21 mouse cellular contexts compared by ENCODE assay signal in the genomic region with DNA sequence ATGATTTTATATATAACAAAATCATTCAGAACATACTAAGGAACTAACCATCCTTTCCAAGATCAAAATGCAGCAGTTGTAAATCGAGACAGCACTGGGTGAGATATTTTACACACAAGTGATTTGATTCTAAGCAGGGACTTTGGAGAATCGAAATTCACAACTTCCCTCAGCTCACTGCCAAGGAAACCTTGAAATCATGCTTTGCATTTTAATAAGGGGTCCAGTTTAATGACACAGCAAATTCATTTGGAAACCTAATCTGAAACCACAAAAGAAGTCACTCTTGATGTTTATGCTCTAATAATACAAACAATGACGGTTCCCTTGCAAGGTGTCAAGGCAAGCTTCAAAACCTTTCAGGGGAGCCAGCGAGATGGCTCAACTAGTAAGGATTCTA. TPM values are rescaled to one million over a fixed set of nuclear protein-coding genes. Genes with fewer than 3 reads are reported as not detected.
DNase-seq lines count a peak whose midpoint lies in the region; ATAC-seq and TF ChIP-seq lines count a peak whose summit lies in the region.
"Had no signal": no experiment of that assay in that cellular context is flagged by ENCODE, and none has a peak within 500 bp of the region (broad histone marks: within the 10 kb centered on the region; RNA-seq: fewer than 3 reads in every experiment).

No protein-coding gene starts in this region.

- ATAC-seq in hindbrain, embryonic 14.5 days (ENCODE audit: low FRiP score): no peak
- ATAC-seq in hindbrain, embryonic 16.5 days: no peak
- no peak for ATAC-seq in midbrain, embryonic 14.5 days (ENCODE audit: low FRiP score, low TSS enrichment)
- ATAC-seq in midbrain, embryonic 16.5 days: no peak
- ATAC-seq: activated CD4-positive, CD25-positive, alpha-beta regulatory T cell, adult 4 months; forebrain, postnatal 0 days; intestine, postnatal 0 days had no signal

- no peak for TF ChIP-seq POLR2A in brain, embryonic 14.5 days (IDR thresholded peaks at IDR 0.05; ENCODE audit: borderline replicate concordance, extremely low read depth, insufficient read depth, insufficient read length, poor library complexity, severe bottlenecking)

- H3K27ac ChIP-seq in hindbrain, embryonic 14.5 days: no peak overlapping the region
- no peak overlapping the region for H3K27ac ChIP-seq in hindbrain, embryonic 16.5 days (ENCODE audit: low read depth, low read length)
- H3K27ac ChIP-seq in midbrain, embryonic 14.5 days (replicated peaks; ENCODE audit: low read depth, low read length): no peak overlapping the region
- H3K27ac ChIP-seq in midbrain, embryonic 16.5 days (ENCODE audit: low read length): no peak overlapping the region
- H3K27ac ChIP-seq: forebrain, embryonic 10.5 days; heart, adult 2 months; heart, embryonic 10.5 days; heart, embryonic 13.5 days had no signal

- H3K36me3 ChIP-seq in hindbrain, embryonic 14.5 days (replicated peaks; ENCODE audit: control insufficient read depth, insufficient read depth): no peaks in the 10 kb centered on the region
- no peaks in the 10 kb centered on the region for H3K36me3 ChIP-seq in hindbrain, embryonic 16.5 days (ENCODE audit: control insufficient read depth, insufficient read depth, low read length)
- H3K36me3 ChIP-seq in midbrain, embryonic 14.5 days (ENCODE audit: control insufficient read depth, insufficient read depth, low read length): no peaks in the 10 kb centered on the region
- H3K36me3 ChIP-seq in midbrain, embryonic 16.5 days (ENCODE audit: control insufficient read depth, insufficient read depth, low read length): no peaks in the 10 kb centered on the region

- WGBS in hindbrain, embryonic 14.5 days: 46% methylated on average over 4 of the region's 4 CpGs
- WGBS in hindbrain, embryonic 16.5 days: 29% methylated on average over 4 of the region's 4 CpGs
- WGBS in midbrain, embryonic 14.5 days: 30% methylated on average over 4 of the region's 4 CpGs
- 39% methylated on average over 4 of the region's 4 CpGs for WGBS in midbrain, embryonic 16.5 days

- no peaks in the 10 kb centered on the region for H3K27me3 ChIP-seq in hindbrain, embryonic 14.5 days (ENCODE audit: control insufficient read depth, insufficient read depth, low read length)
- no peaks in the 10 kb centered on the region for H3K27me3 ChIP-seq in hindbrain, embryonic 16.5 days (replicated peaks; ENCODE audit: control insufficient read depth, insufficient read depth, low read length)
- no peaks in the 10 kb centered on the region for H3K27me3 ChIP-seq in midbrain, embryonic 14.5 days (ENCODE audit: control insufficient read depth, insufficient read depth, low read length)
- H3K27me3 ChIP-seq in midbrain, embryonic 16.5 days (ENCODE audit: control insufficient read depth, insufficient read depth, low read depth, low read length): no peaks in the 10 kb centered on the region
- H3K27me3 ChIP-seq: heart, embryonic 13.5 days had no signal

- H3K9me3 ChIP-seq in hindbrain, embryonic 14.5 days (ENCODE audit: control insufficient read depth, low read length): no peaks in the 10 kb centered on the region
- no peaks in the 10 kb centered on the region for H3K9me3 ChIP-seq in hindbrain, embryonic 16.5 days (ENCODE audit: control insufficient read depth, low read length)
- H3K9me3 ChIP-seq in midbrain, embryonic 14.5 days (ENCODE audit: control insufficient read depth, low read length): no peaks in the 10 kb centered on the region
- H3K9me3 ChIP-seq in midbrain, embryonic 16.5 days (replicated peaks; ENCODE audit: control insufficient read depth, low read length, poor library complexity, severe bottlenecking): no peaks in the 10 kb centered on the region
- H3K9me3 ChIP-seq: forebrain, embryonic 10.5 days; heart, embryonic 10.5 days; heart, embryonic 13.5 days had no signal

- no peak for TF ChIP-seq CTCF in brain, embryonic 14.5 days (IDR thresholded peaks at IDR 0.05; ENCODE audit: borderline replicate concordance, extremely low read depth, insufficient read depth, insufficient read length)

- peak; percentile 38 for DNase-seq in hindbrain, embryonic 14.5 days (ENCODE audit: low spot score)
- peak; percentile 27 for DNase-seq in midbrain, embryonic 14.5 days
- DNase-seq in brain, embryonic 14.5 days (ENCODE audit: low read depth): peak; percentile 68
- DNase-seq in gastrocnemius, postnatal 4 days (ENCODE audit: low spot score in 2 of 2): no peak
- DNase-seq: adrenal gland, adult 8-10 months; adrenal gland, postnatal 25 days; cerebellum, adult 18-20 months; cerebellum, adult 9-10 months; cerebellum, postnatal 14 days; forebrain, postnatal 0 days; gastrocnemius, postnatal 25 days; heart, adult 2 months; heart, postnatal 14 days; heart, postnatal 4 days had no signal

- no peak overlapping the region for H3K4me3 ChIP-seq in hindbrain, embryonic 14.5 days (replicated peaks; ENCODE audit: low read length)
- no peak overlapping the region for H3K4me3 ChIP-seq in hindbrain, embryonic 16.5 days (ENCODE audit: low read length)
- H3K4me3 ChIP-seq in midbrain, embryonic 14.5 days (replicated peaks; ENCODE audit: low read depth, low read length): no peak overlapping the region
- no peak overlapping the region for H3K4me3 ChIP-seq in midbrain, embryonic 16.5 days (ENCODE audit: low read depth, low read length)
- H3K4me3 ChIP-seq: forebrain, embryonic 10.5 days; heart, adult 2 months; heart, embryonic 10.5 days; heart, embryonic 13.5 days had no signal

- no peak overlapping the region for H3K9ac ChIP-seq in hindbrain, embryonic 14.5 days
- no peak overlapping the region for H3K9ac ChIP-seq in hindbrain, embryonic 16.5 days (ENCODE audit: low read depth, low read length)
- H3K9ac ChIP-seq in midbrain, embryonic 14.5 days (replicated peaks; ENCODE audit: low read length): no peak overlapping the region
- H3K9ac ChIP-seq in midbrain, embryonic 16.5 days (ENCODE audit: low read depth, low read length): no peak overlapping the region
- H3K9ac ChIP-seq: forebrain, postnatal 0 days; heart, embryonic 13.5 days had no signal

- H3K4me2 ChIP-seq in hindbrain, embryonic 14.5 days (replicated peaks): no peak overlapping the region
- H3K4me2 ChIP-seq in hindbrain, embryonic 16.5 days (ENCODE audit: low read length): no peak overlapping the region
- no peak overlapping the region for H3K4me2 ChIP-seq in midbrain, embryonic 14.5 days (ENCODE audit: low read length)
- no peak overlapping the region for H3K4me2 ChIP-seq in midbrain, embryonic 16.5 days (ENCODE audit: low read length)
- H3K4me2 ChIP-seq: heart, embryonic 13.5 days had no signal

- peaks cover 17% of the 10 kb centered on the region; the same call in 1 of the 2 replicates for H3K4me1 ChIP-seq in hindbrain, embryonic 14.5 days (replicated peaks; ENCODE audit: control insufficient read depth, insufficient read depth, low read length)
- H3K4me1 ChIP-seq in hindbrain, embryonic 16.5 days (ENCODE audit: control insufficient read depth, insufficient read depth, low read depth, low read length): no peaks in the 10 kb centered on the region; the same call in 1 of the 2 replicates
- H3K4me1 ChIP-seq in midbrain, embryonic 14.5 days (ENCODE audit: control insufficient read depth, insufficient read depth, low read length): no peaks in the 10 kb centered on the region
- H3K4me1 ChIP-seq in midbrain, embryonic 16.5 days (ENCODE audit: control insufficient read depth, insufficient read depth, low read length): peaks cover 7% of the 10 kb centered on the region; the same call in 1 of the 2 replicates

RNA-seq across cellular contexts. Expression of a gene that starts 47.4 kb away (rescaled TPM):
- polyA plus RNA-seq in hindbrain, embryonic 14.5 days (2014; fragmentation: Nextera tagmentation; extraction: Ambion mirVana): 25.4 and 30.4 TPM in 2 replicates
- polyA plus RNA-seq in hindbrain, embryonic 16.5 days (2015; fragmentation: Nextera tagmentation; extraction: Ambion mirVana): 15.5 and 19.2 TPM in 2 replicates
- 24.7 and 39.2 TPM in 2 replicates for polyA plus RNA-seq in midbrain, embryonic 14.5 days (2014; fragmentation: Nextera tagmentation; extraction: Ambion mirVana)
- 17.1 and 24.0 TPM in 2 replicates for polyA plus RNA-seq in midbrain, embryonic 16.5 days (2015; fragmentation: Nextera tagmentation; extraction: Ambion mirVana)
- 22.0 and 22.6 TPM in 2 replicates for polyA plus RNA-seq in brain, embryonic 14.5 days (2012; rRNA removed)
- 10 to 100 TPM; 18.6 to 20.8 TPM for total RNA-seq in gastrocnemius, postnatal 4 days (2021)
- total RNA-seq: heart, adult 2 months had no signal
- polyA plus RNA-seq: heart, adult 2 months had no signal

Comparison
In these comparisons a context has a peak if more than half of its experiments do, and no peak if none do; other contexts are left out.
1. DNase-seq: peak in hindbrain, embryonic 14.5 days (single experiment), midbrain, embryonic 14.5 days (single experiment) and brain, embryonic 14.5 days (single experiment); none in gastrocnemius, postnatal 4 days (0 of 2).